ENCODE assay signal across 8 mouse cellular contexts in the genomic region with DNA sequence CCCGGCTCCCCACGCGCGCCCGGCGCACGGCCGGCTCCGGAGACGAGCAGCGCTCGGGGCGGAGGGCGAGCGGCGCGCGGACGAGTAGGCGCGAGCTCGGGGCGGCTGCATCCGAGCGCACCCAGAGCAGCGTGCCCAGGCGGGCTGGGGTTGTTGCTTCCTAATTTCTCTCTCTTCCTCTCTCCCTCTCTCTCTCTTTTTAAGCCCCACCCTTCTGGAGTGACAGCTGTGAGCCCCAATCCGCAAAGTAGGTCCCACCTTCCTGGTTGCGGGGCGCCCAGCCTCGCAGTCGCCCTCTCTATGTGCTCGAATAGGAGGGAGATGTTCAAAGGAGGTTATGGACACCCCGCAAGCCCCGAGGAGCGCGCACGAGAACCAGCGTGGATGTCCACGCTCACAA. TPM values are rescaled to one million over a fixed set of nuclear protein-coding genes. Genes with fewer than 3 reads are reported as not detected.
DNase-seq lines count a peak whose midpoint lies in the region; ATAC-seq lines count a peak whose summit lies in the region.

A gene (minus strand): TSS at position 162 of the 400 bp plus-strand sequence.

- no peaks in the 10 kb centered on the region for H3K4me1 ChIP-seq in heart, embryonic 11.5 days (ENCODE audit: control insufficient read depth, insufficient read depth, low read length)
- no peaks in the 10 kb centered on the region for H3K4me1 ChIP-seq in forebrain, embryonic 11.5 days (replicated peaks; ENCODE audit: control insufficient read depth, insufficient read depth, low read length)
- H3K4me1 ChIP-seq in stomach, embryonic 14.5 days (ENCODE audit: control insufficient read depth, insufficient read depth, low read length), result no peaks in the 10 kb centered on the region

- 1% methylated on average over 39 of the region's 40 CpGs for WGBS in heart, embryonic 11.5 days (ENCODE audit: insufficient replicate concordance)
- WGBS in forebrain, embryonic 11.5 days, result 0% methylated on average over 27 of the region's 40 CpGs
- WGBS in stomach, embryonic 14.5 days, result 1% methylated on average over 37 of the region's 40 CpGs

- H3K36me3 ChIP-seq in heart, embryonic 11.5 days (ENCODE audit: control insufficient read depth, insufficient read depth, low read length), result no peaks in the 10 kb centered on the region
- H3K36me3 ChIP-seq in forebrain, embryonic 11.5 days (ENCODE audit: control insufficient read depth, insufficient read depth, low read length), result no peaks in the 10 kb centered on the region
- no peaks in the 10 kb centered on the region for H3K36me3 ChIP-seq in stomach, embryonic 14.5 days (ENCODE audit: control insufficient read depth, insufficient read depth, low read length)

- H3K27ac ChIP-seq in heart, embryonic 11.5 days (ENCODE audit: low read depth, low read length), result no peak within 1 kb of the TSS
- no peak within 1 kb of the TSS for H3K27ac ChIP-seq in forebrain, embryonic 11.5 days (ENCODE audit: low read depth, low read length)
- H3K27ac ChIP-seq in stomach, embryonic 14.5 days (ENCODE audit: low read length), result no peak within 1 kb of the TSS

- DNase-seq in heart, postnatal 10 days, result no peak
- peak; percentile 51 for DNase-seq in forebrain, embryonic 11.5 days (ENCODE audit: low spot score)
- peak; percentile 51 to 68 for DNase-seq in layer of hippocampus, adult 8-10 months (ENCODE audit: low spot score in 2 of 2)
- DNase-seq in lung, postnatal 25 days (ENCODE audit: low spot score), result peak; percentile 11
- no peak for DNase-seq in cerebellum, adult 8-10 months
- DNase-seq in urinary bladder, adult 2 months (ENCODE audit: low spot score), result no peak

- H3K9me3 ChIP-seq in heart, embryonic 11.5 days (replicated peaks; ENCODE audit: control insufficient read depth, low read length), result no peaks in the 10 kb centered on the region
- H3K9me3 ChIP-seq in forebrain, embryonic 11.5 days (ENCODE audit: control insufficient read depth, low read length), result no peaks in the 10 kb centered on the region
- H3K9me3 ChIP-seq in stomach, embryonic 14.5 days (ENCODE audit: control insufficient read depth, low read depth, low read length), result no peaks in the 10 kb centered on the region

- no peak within 1 kb of the TSS for H3K9ac ChIP-seq in heart, embryonic 11.5 days (ENCODE audit: low read depth, low read length)
- peak within 1 kb of the TSS; percentile 41; the same call in 1 of the 2 replicates for H3K9ac ChIP-seq in forebrain, embryonic 11.5 days (ENCODE audit: low read length)
- no peak within 1 kb of the TSS for H3K9ac ChIP-seq in stomach, embryonic 14.5 days (replicated peaks; ENCODE audit: low read depth, low read length)

- intact Hi-C loops in heart, postnatal 10 days (cut with DNase I), result loop anchor here (10.0 kb wide), 1 partner anchor 908 kb away; no protein-coding TSS in a partner anchor

- H3K27me3 ChIP-seq in heart, embryonic 11.5 days (ENCODE audit: control insufficient read depth, insufficient read depth, low read length), result peaks cover 62% of the 10 kb centered on the region
- peaks cover 30% of the 10 kb centered on the region for H3K27me3 ChIP-seq in forebrain, embryonic 11.5 days (ENCODE audit: control insufficient read depth, insufficient read depth, low read length)
- peaks cover 35% of the 10 kb centered on the region for H3K27me3 ChIP-seq in stomach, embryonic 14.5 days (ENCODE audit: control insufficient read depth, insufficient read depth, low read length)

- peak within 1 kb of the TSS; percentile 60 for H3K4me2 ChIP-seq in heart, embryonic 11.5 days
- H3K4me2 ChIP-seq in forebrain, embryonic 11.5 days (ENCODE audit: low read depth, low read length, severe bottlenecking), result peak within 1 kb of the TSS; percentile 66
- peak within 1 kb of the TSS; percentile 50 for H3K4me2 ChIP-seq in stomach, embryonic 14.5 days (replicated peaks; ENCODE audit: low read depth, low read length)

- peak within 1 kb of the TSS; percentile 33 for H3K4me3 ChIP-seq in heart, embryonic 11.5 days (ENCODE audit: low read depth, low read length)
- peak within 1 kb of the TSS; percentile 47 for H3K4me3 ChIP-seq in forebrain, embryonic 11.5 days (ENCODE audit: low read depth, low read length)
- H3K4me3 ChIP-seq in stomach, embryonic 14.5 days (ENCODE audit: low read depth, low read length), result peak within 1 kb of the TSS; percentile 25

- no peak for ATAC-seq in heart, embryonic 11.5 days (replicated peaks; ENCODE audit: insufficient number of reproducible peaks, low FRiP score, low TSS enrichment)
- ATAC-seq in forebrain, embryonic 11.5 days (replicated peaks; ENCODE audit: low FRiP score), result peak; percentile 63; the same call in 1 of the 2 replicates
- no peak for ATAC-seq in stomach, embryonic 14.5 days (ENCODE audit: insufficient number of reproducible peaks, insufficient read depth, low FRiP score, low read depth)

RNA-seq across cellular contexts. Expression of the gene that starts here (rescaled TPM):
- 0.07 and 0.08 TPM in 2 replicates for polyA plus RNA-seq in heart, embryonic 11.5 days (2014; fragmentation: Nextera tagmentation; extraction: Ambion mirVana)
- under 1 TPM; 0.05 to 0.07 TPM for total RNA-seq in heart, postnatal 10 days (2021)
- 0.56 and 1.1 TPM in 2 replicates for polyA plus RNA-seq in forebrain, embryonic 11.5 days (2014; fragmentation: Nextera tagmentation; extraction: Ambion mirVana)
- total RNA-seq in layer of hippocampus, adult 8-10 months (2022), result 10 to 100 TPM; 20.3 to 21.2 (median 20.8) TPM
- polyA plus RNA-seq in stomach, embryonic 14.5 days (2014; fragmentation: Nextera tagmentation; extraction: Ambion mirVana), result 0.11 and 0.19 TPM in 2 replicates
- 0.03 and 0.06 TPM in 2 replicates for polyA plus RNA-seq in urinary bladder, adult 2 months (2012; rRNA removed)

Comparison
In these comparisons a context has a peak if more than half of its experiments do, and no peak if none do; other contexts are left out.
1. RNA of the gene that starts here (total RNA-seq): 20.3 to 21.2 TPM in layer of hippocampus, adult 8-10 months; 0.05 to 0.07 TPM in heart, postnatal 10 days; every median in the first group is over 10 times any median in the second.
2. DNase-seq: peak in forebrain, embryonic 11.5 days (single experiment), layer of hippocampus, adult 8-10 months (2 of 2) and lung, postnatal 25 days (single experiment); none in heart, postnatal 10 days (0 of 2), cerebellum, adult 8-10 months (single experiment) and urinary bladder, adult 2 months (single experiment).
3. Peak in every context shown above with its lines, with median percentiles within 50 percentile points of each other: H3K4me2 ChIP-seq and H3K4me3 ChIP-seq.